Mouse (Mus musculus): ENCODE results near the gene Ak5. TPM values are rescaled to one million over a fixed set of nuclear protein-coding genes. Genes with fewer than 3 reads are reported as not detected.
"Not testable (repeated sequence)": the region's sequence is repeated elsewhere in the genome, so short reads cannot be mapped to it uniquely, and the experiment has no call there.

The Ak5 gene
- total RNA-seq, 4 experiments from 2014 or later: 200 to 233 (median 216) TPM

DNA sequence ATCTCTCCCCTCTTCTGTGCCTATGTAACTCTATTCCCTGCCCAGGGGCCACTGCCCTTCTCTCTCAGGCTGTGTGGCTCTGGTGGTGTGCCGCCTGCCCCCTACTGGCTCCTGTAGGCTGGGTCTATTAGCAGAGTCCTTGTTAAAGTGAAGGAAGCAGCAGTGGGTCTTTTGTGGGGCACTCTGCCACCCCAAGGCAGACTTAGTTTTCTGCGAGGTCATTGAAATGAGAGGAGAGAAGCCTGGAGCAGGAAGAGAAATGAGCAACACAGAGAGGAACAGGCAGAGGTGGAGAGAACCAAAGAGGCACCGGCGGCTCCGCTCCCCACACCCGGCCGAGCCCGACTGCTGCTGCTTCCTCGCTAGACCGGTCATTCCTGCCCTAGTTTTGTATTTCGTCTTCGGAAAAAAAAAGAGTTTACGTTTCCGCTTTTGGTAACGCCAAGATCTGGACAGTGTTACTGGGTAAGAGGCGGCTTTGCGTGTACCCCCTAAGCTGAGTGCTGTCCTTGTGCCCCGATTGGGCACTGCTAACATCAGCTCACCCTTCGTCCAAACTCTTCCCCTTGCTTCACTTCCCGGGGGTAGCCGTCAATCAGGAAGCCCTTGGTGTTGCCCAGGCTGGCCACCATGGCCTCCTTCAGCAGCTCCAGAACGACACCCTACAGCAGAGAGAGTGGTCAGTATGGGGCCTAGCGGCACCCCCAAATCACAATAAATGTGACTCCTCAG is 190.2 kb downstream of the Ak5 start:
- DNase-seq (ENCODE audit: low spot score in 2 of 2): peak in 1 of 2 experiments; percentile 47

DNA sequence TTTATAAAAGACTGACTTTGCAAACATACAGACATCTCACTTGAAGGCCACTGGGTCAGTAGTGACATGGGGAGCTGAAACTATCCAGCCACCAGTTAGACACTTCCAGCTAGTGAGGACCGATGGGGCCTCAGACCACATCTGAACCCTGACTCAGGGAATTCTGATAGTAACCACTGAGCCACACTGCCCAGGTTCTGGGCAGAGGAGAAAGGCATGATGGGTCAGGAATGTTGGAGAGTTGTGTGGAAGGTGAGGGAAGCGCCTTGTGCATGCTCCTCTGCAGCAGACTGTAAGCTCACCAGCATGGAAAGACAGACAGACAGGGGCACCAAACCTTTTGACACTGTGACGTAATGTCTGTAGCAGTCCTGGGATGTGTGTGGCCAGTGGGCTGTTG is 192.3 kb downstream of the Ak5 start:
- DNase-seq (ENCODE audit: low spot score in 2 of 2): no peak

DNA sequence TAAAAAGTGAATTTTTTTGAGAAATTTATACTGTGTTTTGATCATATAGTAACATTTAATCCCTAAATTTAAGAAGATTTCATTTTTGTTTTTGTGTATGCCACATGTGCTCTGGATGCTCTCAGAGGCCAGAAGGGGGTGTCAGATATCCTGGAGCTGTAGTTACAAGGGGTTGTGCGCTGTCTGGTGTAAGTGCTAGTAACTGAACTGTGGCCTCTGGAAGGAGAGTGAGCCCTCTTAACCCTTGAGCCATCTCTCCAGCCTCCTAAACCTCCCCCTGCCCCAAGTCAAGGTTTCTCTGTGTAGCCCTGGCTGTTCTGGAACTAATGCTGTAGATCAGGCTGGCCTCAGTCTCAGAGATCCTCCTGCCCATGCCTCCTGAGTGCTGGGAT is 192.9 kb downstream of the Ak5 start:
- DNase-seq (ENCODE audit: low spot score in 2 of 2): no peak

DNA sequence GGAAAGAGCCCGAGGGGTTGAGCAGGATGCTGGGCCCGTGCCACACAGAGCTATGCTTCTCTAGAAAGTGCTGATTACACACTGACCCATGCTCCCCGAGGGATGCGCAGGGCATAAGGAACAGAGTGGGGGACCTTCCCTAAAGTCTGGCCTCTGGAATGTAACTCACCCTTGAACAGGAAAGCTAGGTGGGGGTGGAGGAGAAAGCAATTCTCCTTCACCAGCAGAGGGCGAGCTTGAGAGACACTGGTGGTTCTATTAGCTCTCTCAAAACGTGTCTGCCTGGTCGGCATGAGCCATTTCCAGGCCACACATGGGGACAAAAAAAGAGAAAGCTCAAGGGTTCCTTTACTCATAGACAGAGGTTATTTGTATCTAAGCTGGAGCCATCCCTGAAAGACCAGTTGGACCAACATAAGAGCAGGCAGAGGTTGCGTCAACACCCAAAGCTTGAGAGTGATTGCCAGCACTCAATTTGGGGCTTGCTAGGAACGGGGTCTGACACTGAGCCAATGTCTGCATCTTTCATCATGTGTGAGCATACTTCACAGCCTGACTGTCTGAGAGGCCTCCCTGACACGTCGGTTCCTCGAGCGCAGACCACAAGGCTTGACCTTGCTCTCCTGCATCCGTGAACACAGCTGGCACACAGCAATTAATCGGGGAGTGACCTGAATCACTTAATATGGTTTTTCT is 193.4 kb downstream of the Ak5 start:
- peak in 1 of 2 experiments; percentile 47 for DNase-seq (ENCODE audit: low spot score in 2 of 2)

DNA sequence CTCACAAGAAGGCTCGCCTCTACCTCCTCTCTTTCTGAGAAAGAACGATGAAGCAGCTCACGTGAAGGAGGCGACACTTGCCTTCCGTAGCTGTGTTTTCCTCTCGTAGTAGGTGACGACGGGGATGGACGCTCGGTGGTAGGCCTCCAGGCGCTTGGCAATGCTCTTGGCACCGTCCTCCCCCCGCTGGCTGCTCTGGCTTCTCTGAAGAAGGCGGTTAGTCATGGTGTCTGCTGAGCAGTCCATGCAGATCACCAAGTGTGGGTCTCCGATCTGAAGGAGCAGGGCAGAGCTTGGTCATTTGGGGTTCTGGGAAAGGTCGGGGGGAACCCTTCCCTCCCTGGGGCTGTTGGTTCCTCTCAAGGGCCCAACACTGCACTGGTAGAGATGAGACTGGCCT is 195.5 kb downstream of the Ak5 start:
- no peak for DNase-seq (ENCODE audit: low spot score in 2 of 2)

DNA sequence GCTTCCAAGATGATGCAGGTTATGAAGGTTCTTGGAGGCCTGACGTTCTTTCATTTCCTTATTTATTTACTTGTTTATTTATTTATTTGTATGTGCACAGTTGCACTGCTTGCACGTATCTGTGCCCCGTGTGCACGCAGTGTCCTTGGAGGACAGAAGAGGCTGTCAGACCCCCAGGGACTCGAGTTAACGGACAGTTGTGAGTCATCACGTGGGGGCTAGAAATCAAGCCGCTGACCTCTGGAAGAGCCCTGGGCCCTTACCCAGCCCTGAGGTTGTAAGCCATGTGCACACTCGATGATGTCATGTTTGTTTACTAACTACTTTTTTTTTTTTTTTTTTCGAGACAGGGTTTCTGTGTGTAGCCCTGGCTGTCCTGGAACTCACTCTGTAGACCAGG is 197.8 kb downstream of the Ak5 start:
- DNase-seq (ENCODE audit: low spot score in 2 of 2): no peak

DNA sequence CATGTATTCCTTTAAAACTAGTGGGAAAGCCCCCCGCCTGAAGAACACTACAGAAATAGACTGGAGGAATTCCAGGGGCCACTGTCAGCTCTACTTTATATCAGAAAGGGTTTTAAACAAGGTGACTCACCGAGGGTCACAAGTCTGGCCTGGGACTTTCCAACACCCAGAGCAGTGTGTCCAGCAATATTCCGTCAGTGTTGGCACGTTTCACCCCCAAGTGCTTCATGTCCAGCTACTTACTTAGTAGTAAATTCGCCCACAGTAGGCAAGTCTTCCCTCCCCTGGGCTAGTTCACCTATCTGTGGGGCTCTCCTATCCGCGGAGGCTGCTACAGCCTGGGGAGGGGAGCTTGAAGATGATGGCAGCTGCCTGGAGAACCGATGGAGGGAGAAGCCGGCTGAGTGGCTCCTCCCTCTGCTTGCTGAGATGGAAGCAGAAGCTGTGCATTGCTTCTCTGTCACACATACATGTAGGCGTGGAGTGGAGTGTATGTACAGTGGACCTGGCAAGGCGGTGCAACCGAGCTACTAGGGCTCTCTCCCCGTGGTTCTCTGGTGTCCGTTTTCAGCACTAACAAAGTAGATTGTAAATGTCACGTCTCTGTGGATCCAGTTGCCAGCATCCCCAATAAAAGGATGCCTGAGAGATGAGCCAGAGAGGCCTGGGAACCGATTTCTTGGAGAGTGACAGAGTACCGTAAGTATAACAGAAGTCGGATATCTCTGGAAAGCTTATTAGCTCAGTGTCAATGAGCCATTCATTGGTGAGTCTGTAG is 198.5 kb downstream of the Ak5 start:
- DNase-seq (ENCODE audit: low spot score in 2 of 2): no peak

DNA sequence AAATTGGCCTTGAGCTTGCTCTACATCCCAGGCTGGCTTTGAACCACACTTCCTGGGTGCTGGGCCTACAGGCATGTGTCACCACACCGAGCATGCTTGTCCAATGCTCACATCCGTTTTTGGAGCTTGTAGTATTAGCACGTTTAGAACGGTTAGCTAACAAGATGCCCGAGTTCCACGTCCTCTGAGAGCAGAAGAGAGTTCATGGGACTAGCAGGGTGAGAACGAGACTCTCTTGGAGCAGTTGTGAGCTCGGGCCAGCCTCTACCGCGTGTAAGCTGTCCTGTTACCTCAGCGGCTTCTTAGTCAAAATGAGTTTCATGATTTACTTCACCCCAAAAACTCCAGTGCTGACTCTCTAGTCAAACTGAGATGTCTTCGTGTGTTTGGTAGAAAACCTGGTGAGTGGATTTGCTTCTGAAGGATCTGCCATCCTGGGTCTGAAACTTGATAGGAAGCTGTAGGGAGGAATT is 199.6 kb downstream of the Ak5 start:
- no peak for DNase-seq (ENCODE audit: low spot score in 2 of 2)

DNA sequence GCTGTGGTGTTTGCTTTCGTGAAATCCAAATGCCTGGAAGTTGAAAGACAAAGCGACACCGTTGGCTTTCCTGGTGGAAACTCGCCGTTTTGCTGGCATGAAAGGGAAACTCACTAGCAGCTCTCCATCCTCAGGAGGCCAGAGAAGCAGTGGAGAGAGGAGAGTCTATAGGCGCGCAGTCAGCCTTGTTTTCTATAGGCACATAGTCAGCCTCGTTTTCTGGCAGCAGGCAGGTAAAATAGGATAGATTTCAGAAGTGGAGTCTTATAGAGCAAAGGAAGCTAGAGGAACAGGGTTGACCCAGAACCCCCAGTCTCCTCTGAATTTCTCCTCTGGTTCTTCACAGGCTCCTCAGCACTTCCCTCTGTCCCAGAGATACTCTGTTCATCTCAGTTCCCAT is 200.1 kb downstream of the Ak5 start:
- DNase-seq (ENCODE audit: low spot score in 2 of 2): no peak

DNA sequence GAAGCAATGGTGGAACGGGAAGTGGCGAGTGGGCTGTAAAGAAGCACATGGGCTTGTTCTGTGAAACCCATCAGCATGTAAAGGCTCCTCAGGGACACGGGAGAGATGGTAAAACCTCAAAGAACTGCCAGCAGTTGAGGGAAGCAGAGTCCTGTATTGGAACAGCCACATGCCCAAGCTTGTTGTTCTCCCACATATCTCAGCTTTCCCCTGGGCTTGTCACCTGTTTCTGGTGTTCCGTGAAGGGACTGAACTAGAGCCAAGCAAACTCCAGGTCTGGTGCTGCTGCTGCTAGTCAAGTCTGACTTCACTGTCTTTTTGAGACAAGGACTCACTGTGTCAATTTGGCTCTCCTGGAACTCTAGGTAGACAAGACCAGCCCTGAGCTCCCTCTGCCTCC is 200.8 kb downstream of the Ak5 start:
- no peak for DNase-seq (ENCODE audit: low spot score in 2 of 2)

DNA sequence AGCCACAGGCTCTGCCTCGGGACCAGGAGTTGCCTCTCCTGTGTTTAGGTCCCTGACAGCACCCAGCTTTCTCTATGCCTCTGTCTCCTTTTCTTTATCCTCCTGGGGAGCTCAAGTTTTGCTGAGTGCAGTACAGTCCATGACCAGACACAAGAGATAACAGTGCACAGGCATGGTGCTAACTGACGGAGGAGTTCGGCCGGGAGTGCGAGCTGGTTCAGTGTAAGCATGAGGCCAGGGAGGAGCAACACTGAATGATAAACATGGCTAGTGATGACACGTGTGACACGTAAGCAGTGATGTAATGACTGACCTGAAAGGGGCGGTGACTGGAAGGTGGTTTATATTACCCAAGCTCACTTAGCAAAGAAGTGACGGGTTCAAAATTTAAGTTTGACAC is 201.3 kb downstream of the Ak5 start:
- no peak for DNase-seq (ENCODE audit: low spot score in 2 of 2)

DNA sequence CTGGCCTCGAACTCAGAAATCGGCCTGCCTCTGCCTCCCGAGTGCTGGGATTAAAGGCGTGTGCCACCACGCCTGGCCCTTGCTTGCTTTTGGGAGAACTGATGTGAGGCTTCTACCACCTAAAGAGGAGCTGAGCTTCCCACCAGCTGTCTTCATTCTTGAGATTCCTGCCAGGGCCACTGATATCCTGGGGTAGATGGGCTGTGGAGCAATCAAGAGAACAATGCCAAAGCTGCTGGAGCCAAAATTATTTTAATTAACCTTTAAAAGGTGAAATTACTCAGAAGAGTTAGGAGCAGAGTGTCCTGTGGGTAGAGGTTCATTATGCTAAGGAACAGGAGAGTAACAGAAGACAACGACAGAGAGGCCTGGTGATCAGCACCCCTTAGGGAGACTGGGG is 202.8 kb downstream of the Ak5 start:
- no peak for DNase-seq (ENCODE audit: low spot score in 2 of 2)

DNA sequence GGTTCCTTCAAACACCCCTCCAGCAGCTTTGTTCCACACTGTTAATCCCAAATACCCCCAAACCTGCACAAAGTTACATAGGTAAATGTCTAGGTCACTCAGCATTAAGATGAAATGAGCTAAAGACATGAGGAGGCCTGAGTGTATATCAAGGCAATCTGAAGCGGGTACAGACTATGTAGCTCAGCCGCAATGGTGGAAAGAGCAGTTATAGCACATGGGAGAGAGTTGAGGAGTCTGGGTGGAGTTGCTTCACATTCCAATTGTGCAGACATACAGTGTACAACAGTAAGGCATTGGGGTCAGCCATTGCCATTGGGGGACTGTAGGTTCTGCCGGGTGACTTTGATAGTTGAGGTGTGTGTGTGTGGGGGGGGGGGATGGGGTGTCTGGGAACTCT is 203.7 kb downstream of the Ak5 start:
- DNase-seq (ENCODE audit: low spot score in 2 of 2): no peak

DNA sequence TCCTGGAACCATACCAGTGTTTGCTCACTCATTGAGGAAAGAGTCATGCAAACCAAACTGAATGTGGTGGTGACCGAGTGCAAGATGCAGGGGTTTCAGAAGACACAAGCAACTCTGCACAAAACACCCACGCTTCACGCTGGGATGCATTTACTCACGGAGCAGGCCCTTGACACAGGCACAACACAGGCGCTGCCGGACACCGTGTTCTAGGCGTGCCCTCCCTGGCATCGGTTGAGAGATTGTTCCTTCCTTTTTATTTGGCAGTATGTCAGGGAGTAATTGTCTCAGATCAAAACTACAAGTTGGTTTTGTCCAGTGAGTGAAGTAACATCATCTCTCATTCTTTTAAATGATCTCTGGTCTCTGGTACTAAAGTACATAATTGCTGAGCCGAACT is 205.3 kb downstream of the Ak5 start:
- DNase-seq (ENCODE audit: low spot score in 2 of 2): no peak

DNA sequence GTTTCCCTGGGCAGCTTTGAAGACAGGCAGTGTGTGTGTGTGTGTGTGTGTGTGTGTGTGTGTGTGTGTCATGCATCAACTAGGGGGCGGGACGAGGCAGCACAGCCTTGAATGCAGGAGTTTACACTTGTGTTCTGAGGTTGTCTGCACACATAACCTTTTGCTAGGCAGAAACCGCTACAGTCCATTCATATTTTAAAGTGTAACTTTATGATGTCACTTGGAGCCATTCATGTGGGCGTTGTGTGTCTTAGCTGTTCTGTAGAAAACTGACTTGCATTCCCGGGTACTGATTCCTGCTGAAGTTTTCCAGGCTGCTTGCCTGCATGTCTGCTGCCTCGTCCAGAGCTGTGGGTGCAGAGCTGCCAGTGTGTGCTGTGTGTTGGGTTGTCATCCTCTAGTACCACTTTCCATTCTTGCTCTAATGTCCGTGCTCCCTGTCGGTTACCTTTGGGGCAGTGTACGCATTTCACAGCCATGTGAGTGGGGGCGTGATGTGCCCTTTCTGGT is 206.1 kb downstream of the Ak5 start:
- no peak for DNase-seq (ENCODE audit: low spot score in 2 of 2)

DNA sequence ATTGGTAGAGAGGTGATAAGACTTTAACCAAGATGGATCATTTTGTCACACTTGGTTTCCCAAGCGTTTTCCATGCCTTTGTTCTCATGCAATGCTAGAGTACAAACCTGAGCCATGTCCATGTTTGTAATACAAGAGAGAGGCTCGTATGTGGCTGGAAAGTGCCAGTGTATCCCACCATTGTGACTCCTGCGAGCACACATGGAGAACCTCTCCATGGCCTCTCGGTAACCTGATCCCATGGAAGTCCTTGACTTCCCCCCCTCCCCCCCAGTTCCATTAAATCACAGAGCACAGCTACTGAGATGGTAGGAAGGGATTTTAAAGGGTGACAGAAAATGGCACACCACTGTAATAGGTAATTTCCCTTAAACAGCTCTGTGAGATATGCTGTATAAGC is 207.4 kb downstream of the Ak5 start:
- DNase-seq (ENCODE audit: low spot score in 2 of 2): no peak

DNA sequence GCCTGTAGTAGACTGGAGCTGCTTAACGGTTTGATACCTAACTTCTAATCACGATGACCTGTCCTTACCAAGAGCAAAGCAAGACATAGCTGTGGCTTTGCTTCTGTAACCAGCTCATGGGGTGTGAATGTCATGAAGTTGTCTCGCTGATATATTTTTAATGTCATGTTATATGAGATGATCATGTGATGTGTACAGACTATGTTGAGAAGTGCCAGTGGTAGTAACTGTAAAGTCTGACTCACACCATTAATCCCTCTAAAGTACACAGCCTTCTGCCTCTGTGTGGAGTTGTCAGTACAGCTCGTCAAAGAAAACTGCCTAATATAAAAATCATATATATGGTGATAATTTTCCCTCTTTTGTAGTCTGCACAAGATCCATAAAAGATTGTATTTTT is 209.3 kb downstream of the Ak5 start:
- DNase-seq (ENCODE audit: low spot score in 2 of 2): not testable (repeated sequence)

DNA sequence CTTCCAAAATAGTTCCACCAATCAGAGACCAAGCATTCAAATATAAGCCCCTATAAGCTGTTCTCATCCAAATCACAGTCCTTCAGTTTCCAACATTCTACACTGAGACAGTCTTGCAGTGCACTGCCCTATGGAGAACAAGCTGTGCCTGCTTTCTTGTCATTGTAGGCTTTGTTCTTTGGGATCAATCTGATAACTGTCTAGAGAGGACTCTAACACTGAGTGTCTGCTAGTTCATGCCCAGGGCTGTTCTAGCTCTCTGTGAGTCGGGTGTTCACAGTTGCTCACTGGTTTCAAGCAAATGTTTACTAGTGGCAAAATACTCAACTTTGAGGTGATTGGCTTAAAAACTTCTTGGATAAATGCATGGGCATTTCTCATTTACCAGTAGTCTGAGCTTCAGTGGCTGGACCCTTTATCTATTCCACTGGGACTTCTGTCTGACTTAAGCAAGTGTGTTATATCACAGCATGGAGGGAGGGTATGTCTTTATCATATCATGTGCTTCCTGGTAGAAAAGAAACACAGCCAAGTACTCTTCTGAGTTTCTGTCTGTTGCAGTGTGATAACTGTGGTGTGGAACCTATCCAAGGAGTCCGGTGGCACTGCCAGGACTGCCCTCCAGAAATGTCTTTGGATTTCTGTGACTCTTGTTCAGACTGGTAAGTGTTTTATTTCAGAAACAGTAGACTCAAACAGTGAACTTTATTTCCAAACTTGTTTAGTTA is 210.7 kb downstream of the Ak5 start:
- no peak for DNase-seq (ENCODE audit: low spot score in 2 of 2)

DNA sequence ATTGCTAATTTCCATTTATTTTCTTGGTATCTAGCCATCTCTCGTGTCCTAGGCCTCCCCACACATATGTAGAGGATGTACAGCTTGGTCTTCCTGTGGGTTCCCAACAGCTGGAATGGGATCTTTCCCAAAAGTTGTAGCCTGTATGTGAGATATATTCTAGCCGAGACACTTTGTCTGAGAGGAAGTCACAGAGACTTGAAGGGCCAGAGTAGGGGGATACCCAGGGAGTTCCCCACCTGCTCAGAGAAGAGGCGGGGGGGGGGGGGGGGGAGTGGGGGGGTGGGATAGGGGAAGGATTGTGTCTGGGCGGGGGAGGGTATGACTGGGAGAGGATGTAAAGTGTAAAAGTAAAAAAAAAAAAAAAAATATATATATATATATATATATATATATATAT is 215.0 kb downstream of the Ak5 start:
- no peak for DNase-seq (ENCODE audit: low spot score in 2 of 2)

DNA sequence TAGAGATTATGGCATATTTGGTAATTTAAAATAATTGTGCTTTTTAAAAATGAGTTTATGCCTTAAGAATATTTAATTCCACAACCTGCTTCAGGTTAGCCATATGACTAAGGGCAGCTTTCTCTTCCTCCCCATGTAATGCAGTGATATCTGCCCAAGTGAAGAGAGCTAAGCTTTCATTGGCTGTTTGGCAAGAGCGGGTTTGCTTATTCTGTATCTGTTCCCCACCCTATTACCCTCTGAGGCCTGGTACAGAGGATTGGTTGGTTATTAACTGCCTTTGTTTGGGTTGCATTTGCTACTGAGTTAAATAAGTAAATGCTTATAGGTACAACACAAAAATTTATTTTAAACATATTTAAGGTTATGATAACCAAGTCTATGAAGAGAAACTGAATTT is 221.2 kb downstream of the Ak5 start:
- no peak for DNase-seq (ENCODE audit: low spot score in 2 of 2)

DNA sequence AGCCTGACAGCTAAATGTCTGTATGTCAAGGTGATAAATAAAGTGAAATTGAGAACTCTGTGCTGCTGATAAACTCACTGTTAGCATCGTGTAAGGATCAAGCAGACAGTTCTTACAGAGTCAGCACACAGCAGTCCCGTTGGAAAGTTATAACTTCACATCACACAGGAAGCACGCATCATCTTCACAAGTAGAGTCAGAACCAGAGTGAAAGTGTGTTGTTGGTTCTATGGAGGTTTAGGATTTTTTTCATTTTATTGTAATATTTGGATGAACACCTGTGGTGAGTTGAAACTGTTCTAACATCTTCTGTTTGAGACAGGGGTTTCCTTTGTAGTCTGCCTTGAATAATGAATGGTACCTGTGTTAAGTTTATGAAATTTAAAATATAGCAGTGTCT is 224.0 kb downstream of the Ak5 start:
- no peak for DNase-seq (ENCODE audit: low spot score in 2 of 2)

DNA sequence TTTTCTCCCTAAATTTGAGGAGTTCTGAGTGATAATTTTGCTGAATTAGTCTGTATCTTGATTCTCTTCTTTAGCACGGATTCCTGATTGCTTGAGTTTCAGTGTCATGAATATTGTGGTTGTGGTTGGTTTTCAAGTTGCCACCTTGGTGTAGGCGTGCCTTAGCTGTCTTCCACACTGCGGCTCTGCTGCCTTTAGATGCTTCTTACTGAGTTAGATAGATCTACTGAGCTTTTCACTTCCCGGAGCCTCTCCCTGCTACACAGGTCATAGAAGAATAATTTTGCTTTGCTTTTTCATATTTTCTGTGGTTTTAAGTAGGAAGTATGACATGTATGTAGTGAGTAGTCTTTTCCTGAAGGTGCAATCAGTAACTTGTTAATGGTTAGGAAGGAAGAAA is 225.4 kb downstream of the Ak5 start:
- DNase-seq (ENCODE audit: low spot score in 2 of 2): no peak

Data from layer of hippocampus, adult 8-10 months (tissue).